Mouse (Mus musculus): ENCODE results near the gene Ckap4. TPM values are rescaled to one million over a fixed set of nuclear protein-coding genes. Genes with fewer than 3 reads are reported as not detected.

Gene Ckap4
- 38.8 and 39.8 TPM in 2 replicates for polyA plus RNA-seq (2012; rRNA removed)

DNA sequence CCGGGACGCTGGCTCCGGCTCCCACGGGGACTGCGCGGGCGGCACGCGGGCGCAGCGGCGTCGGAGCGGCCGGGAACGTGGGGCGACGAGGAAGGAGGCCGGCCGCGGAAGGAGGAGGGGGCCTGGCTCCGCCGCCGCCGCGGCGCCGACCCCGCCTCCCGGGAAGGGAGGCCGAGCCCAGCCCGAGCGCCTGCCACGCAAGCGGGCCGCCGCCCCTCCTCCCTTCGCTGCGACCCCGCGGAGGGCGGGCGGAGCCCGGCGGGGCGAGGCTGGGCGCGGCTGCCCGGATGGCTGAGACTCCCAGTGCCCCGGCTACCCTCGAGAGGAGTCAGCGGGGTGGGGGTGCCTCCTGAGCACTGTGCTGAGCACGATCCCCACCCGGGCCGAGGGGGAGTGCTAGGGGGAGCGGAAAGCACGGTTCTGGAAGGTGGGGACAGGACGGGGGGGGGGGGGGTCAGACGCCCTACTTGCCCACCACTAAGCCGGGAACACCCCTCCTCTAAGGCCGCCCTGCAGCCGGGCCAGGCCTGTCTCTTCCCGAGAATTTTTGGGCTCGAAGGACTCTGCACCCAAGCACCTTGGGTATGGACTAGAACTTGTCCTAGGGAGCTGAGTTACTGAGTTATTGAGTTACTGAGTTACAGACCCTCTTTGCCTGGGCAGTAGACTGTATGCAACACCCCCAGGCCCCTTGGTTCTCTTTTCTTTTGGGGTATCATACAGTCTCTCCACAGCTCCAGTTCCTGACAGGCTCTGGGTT, at the start of gene Ckap4:
Ckap4 (minus strand) TSS at position 151 of the 760 bp plus-strand sequence.

DNA sequence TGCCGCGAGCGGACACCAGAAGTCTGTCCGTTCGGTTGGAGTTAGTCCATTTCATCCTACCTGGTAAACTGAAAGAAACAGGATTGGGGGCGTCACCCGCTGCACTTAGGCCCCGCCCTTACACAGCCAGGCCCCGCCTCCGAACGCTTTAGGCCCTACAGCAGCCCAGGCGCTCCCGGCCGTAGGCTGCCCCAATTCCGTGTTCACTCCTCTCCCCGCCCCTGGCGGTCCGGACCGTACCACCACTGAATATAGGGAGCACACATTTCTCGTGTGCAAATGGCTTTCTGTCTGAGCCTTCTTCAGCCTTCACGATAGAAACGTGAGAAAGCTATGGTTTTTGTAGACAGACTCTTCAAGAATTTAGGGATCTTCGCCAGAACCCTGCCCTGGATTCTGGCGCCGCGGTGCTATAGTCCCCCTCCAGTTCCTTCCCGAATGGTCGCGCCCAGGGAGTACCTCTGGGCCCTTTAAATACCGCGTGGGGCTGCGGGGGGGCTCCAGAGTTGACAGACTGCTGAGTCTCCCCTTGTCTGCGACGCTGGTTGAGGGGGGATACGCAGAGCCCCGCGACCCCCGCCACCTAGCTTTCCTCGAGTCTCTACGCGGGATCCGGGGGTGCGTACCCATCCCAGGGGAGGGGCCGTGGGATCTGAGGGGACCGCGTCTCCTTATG, 42.7 kb upstream of the Ckap4 start, which contains the start of gene Tcp11l2:
Tcp11l2 (plus strand) TSS at position 232 of the 676 bp plus-strand sequence.

Other genes starting within 250 kb of the Ckap4 start
- 35.1 and 38.2 TPM in 2 replicates for gene Nuak1, start 93.5 kb downstream of the Ckap4 start, polyA plus RNA-seq (2012; rRNA removed)
- 19.9 and 23.9 TPM in 2 replicates for gene Tcp11l2, start 42.6 kb upstream of the Ckap4 start, polyA plus RNA-seq (2012; rRNA removed)
- 9.5 and 10.3 TPM in 2 replicates for gene Polr3b, start 88.2 kb upstream of the Ckap4 start, polyA plus RNA-seq (2012; rRNA removed)
- gene Rfx4, start 222.0 kb upstream of the Ckap4 start, polyA plus RNA-seq (2012; rRNA removed): 10.0 and 12.0 TPM in 2 replicates

Data from central nervous system, embryonic 18 days (tissue).